Mouse (Mus musculus) heart, adult 2 months (tissue): ENCODE measurements at regions not wholly inside any gene's neighbourhood (a gene's known extent, or its start where the extent isn't known, plus 50 kb on each side); places are given as distances from the start of the nearest gene placed in this dataset.

Experiments used
- DNase-seq, 2 experiments: peaks; one replicate each; pipeline ENCODE4 v3.0.0; 2021
- H3K27ac ChIP-seq: fragments of 200-600 bp; 2 replicates; pipeline ENCODE4 v1.8.1; 2022
- H3K27me3 ChIP-seq: fragments of 200-500 bp; 2 replicates; pipeline ENCODE4 v1.6.1; 2012; ENCODE audit warnings: mild to moderate bottlenecking, low read length, inconsistent platforms, mixed read lengths; ENCODE audit not compliant: control insufficient read depth, insufficient read depth
- H3K36me3 ChIP-seq: fragments of 200-500 bp; 2 replicates; pipeline ENCODE4 v1.6.1; 2012; ENCODE audit warnings: low read length, inconsistent platforms; ENCODE audit not compliant: control insufficient read depth, insufficient read depth
- H3K4me1 ChIP-seq: fragments of 200-500 bp; 2 replicates; pipeline ENCODE4 v1.6.1; 2011; ENCODE audit warnings: low read length; ENCODE audit not compliant: control insufficient read depth, insufficient read depth
- H3K4me3 ChIP-seq: fragments of 200-600 bp; 2 replicates; pipeline ENCODE4 v1.8.1; 2022
- H3K79me2 ChIP-seq: fragments of 200-500 bp; replicated peaks from 2 replicates; pipeline ENCODE4 v1.6.1; 2012; ENCODE audit warnings: mild to moderate bottlenecking, inconsistent platforms, low read length, moderate library complexity, mixed read lengths; ENCODE audit not compliant: control insufficient read depth, insufficient read depth
- H3K9ac ChIP-seq: fragments of 200-500 bp; 2 replicates; pipeline ENCODE4 v1.6.1; 2012; ENCODE audit warnings: low read depth, mild to moderate bottlenecking, control low read depth, inconsistent platforms, low read length, mixed read lengths
- CTCF ChIP-seq: fragments of 200-600 bp; IDR thresholded peaks from 2 replicates; pipeline ENCODE4 v1.8.1; 2022; ENCODE audit warnings: antibody characterized with exemption, mild to moderate bottlenecking, moderate library complexity
- EP300 ChIP-seq: fragments of 200-500 bp; IDR thresholded peaks from 2 replicates; pipeline ENCODE4 v1.6.1; 2011; ENCODE audit warnings: low read depth, low read length, control low read depth; ENCODE audit not compliant: insufficient read depth
- POLR2A ChIP-seq: fragments of 200-500 bp; IDR thresholded peaks from 2 replicates; pipeline ENCODE4 v1.6.1; 2011; ENCODE audit warnings: mild to moderate bottlenecking, low read depth, low read length, control low read depth; ENCODE audit not compliant: insufficient read depth
- WGBS: fragments of 180-500 bp; shearing (Covaris S2); methylation state at CpG from one replicate; pipeline ENCODE4 v1.1.7; 2018; 5-methylcytosine and 5-hydroxymethylcytosine counted together
- intact Hi-C: fragments of 180-260 bp; cut with DNase I; formaldehyde crosslinking; loops from one replicate; pipeline ENCODE4 v1.15.1; 2025

- DNase-seq = no peak
- TF ChIP-seq EP300 (no peak), CTCF (no peak), POLR2A (no peak)
- Histone ChIP-seq H3K27me3 (no peaks in the 10 kb centered on the region), H3K4me3 (no peak overlapping the region), H3K27ac (no peak overlapping the region), H3K79me2 (no peaks in the 10 kb centered on the region), H3K9ac (no peak overlapping the region), H3K4me1 (no peaks in the 10 kb centered on the region; the same call in 1 of the 2 replicates), H3K36me3 (no peaks in the 10 kb centered on the region)
- intact Hi-C loops = no loop called here
- 88% methylated on average over 2 of the region's 2 CpGs for WGBS
Observed at GRCm38 (mm10) chr16:24208118-24208517, 185.2 kb upstream of the Lpp start.

- no peak overlapping the region for H3K27ac ChIP-seq
- DNase-seq = no peak
- no peak overlapping the region for H3K9ac ChIP-seq
- WGBS = 48% methylated on average over 4 of the region's 4 CpGs
- intact Hi-C loops = no loop called here
- H3K36me3 ChIP-seq = no peaks in the 10 kb centered on the region
- no peak for TF ChIP-seq POLR2A
- no peak for TF ChIP-seq CTCF
- TF ChIP-seq EP300 = no peak
- H3K79me2 ChIP-seq = no peaks in the 10 kb centered on the region
- no peak overlapping the region for H3K4me3 ChIP-seq
- no peaks in the 10 kb centered on the region for H3K27me3 ChIP-seq
- H3K4me1 ChIP-seq = no peaks in the 10 kb centered on the region; the same call in 1 of the 2 replicates
Observed at GRCm38 (mm10) chr16:24207056-24207455, 186.3 kb upstream of the Lpp start.

- DNase-seq = no peak
- no peak overlapping the region for H3K4me3 ChIP-seq
- H3K9ac ChIP-seq = no peak overlapping the region
- no peaks in the 10 kb centered on the region; the same call in 1 of the 2 replicates for H3K4me1 ChIP-seq
- no peaks in the 10 kb centered on the region for H3K36me3 ChIP-seq
- TF ChIP-seq EP300 (no peak), CTCF (no peak), POLR2A (no peak)
- 43% methylated on average over 4 of the region's 4 CpGs for WGBS
- no peak overlapping the region; the same call in 1 of the 2 replicates for H3K27ac ChIP-seq
- no peaks in the 10 kb centered on the region for H3K79me2 ChIP-seq
- H3K27me3 ChIP-seq = no peaks in the 10 kb centered on the region
- intact Hi-C loops = no loop called here
Observed at GRCm38 (mm10) chr16:24206461-24206861, 186.8 kb upstream of the Lpp start.

GRCm38 (mm10) chr16:24205594-24205993 lies 187.7 kb upstream of the Lpp start:
- no peak overlapping the region for H3K4me3 ChIP-seq
- WGBS = 66% methylated on average over 5 of the region's 5 CpGs
- H3K27me3 ChIP-seq = no peaks in the 10 kb centered on the region
- no peak overlapping the region for H3K27ac ChIP-seq
- DNase-seq = no peak
- no peaks in the 10 kb centered on the region for H3K36me3 ChIP-seq
- H3K79me2 ChIP-seq = no peaks in the 10 kb centered on the region
- no peak overlapping the region for H3K9ac ChIP-seq
- TF ChIP-seq POLR2A (no peak), CTCF (no peak), EP300 (no peak)
- no peaks in the 10 kb centered on the region for H3K4me1 ChIP-seq
- intact Hi-C loops = no loop called here

- Histone ChIP-seq H3K4me3 (no peak overlapping the region), H3K36me3 (no peaks in the 10 kb centered on the region), H3K79me2 (no peaks in the 10 kb centered on the region), H3K9ac (no peak overlapping the region), H3K4me1 (no peaks in the 10 kb centered on the region), H3K27me3 (no peaks in the 10 kb centered on the region), H3K27ac (no peak overlapping the region)
- WGBS = 92% methylated on average over 4 of the region's 4 CpGs
- TF ChIP-seq CTCF (no peak), POLR2A (no peak), EP300 (no peak)
- intact Hi-C loops = no loop called here
- no peak for DNase-seq
Observed at GRCm38 (mm10) chr16:24204064-24204730, 189.1 kb upstream of the Lpp start.

GRCm38 (mm10) chr16:24202653-24203052 lies 190.7 kb upstream of the Lpp start:
- no peaks in the 10 kb centered on the region for H3K36me3 ChIP-seq
- TF ChIP-seq POLR2A (no peak), EP300 (no peak), CTCF (no peak)
- no peaks in the 10 kb centered on the region for H3K4me1 ChIP-seq
- H3K4me3 ChIP-seq = no peak overlapping the region
- no peaks in the 10 kb centered on the region for H3K27me3 ChIP-seq
- H3K9ac ChIP-seq = no peak overlapping the region
- intact Hi-C loops = no loop called here
- WGBS = 87% methylated on average over 5 of the region's 5 CpGs
- no peaks in the 10 kb centered on the region for H3K79me2 ChIP-seq
- no peak overlapping the region for H3K27ac ChIP-seq
- DNase-seq = no peak
